Mouse (Mus musculus) small intestine, adult 2 months (tissue): ENCODE results near the gene R3hdml.

Source experiments
- CTCF ChIP-seq: fragments of 200-500 bp; IDR thresholded peaks from 2 replicates; pipeline ENCODE4 v1.5.1; 2012; ENCODE audit warnings: low read depth, mild to moderate bottlenecking, control low read depth, inconsistent platforms, low read length, moderate library complexity, mixed read lengths; ENCODE audit not compliant: insufficient replicate concordance, insufficient read length; ENCODE audit errors: extremely low read depth
- POLR2A ChIP-seq: fragments of 200-500 bp; IDR thresholded peaks from 2 replicates; pipeline ENCODE4 v1.6.1; 2012; ENCODE audit warnings: low read depth, mild to moderate bottlenecking, control low read depth, inconsistent platforms, low read length, moderate library complexity

GRCm38 (mm10) chr2:163527497-163527896, 35.4 kb downstream of the R3hdml start:
- TF ChIP-seq CTCF (no peak), POLR2A (no peak)
